Mouse (Mus musculus) liver, embryonic 12.5 days (tissue): ENCODE measurements at regions not wholly inside any gene's neighbourhood (a gene's known extent, or its start where the extent isn't known, plus 50 kb on each side); places are given as distances from the start of the nearest gene placed in this dataset.

Experiments
- ATAC-seq: fragments of 200-750 bp; cut with Nextera tagmentation; 2 replicates; pipeline ENCODE4 v1.8.0; 2017; ENCODE audit warnings: moderate number of reproducible peaks, mild to moderate bottlenecking, moderate library complexity
- H3K27ac ChIP-seq: fragments of 300-500 bp; sonication (generic); 2 replicates; pipeline ENCODE4 v1.5.1; 2016; ENCODE audit warnings: mild to moderate bottlenecking
- H3K27me3 ChIP-seq: fragments of 300-500 bp; sonication (generic); replicated peaks from 2 replicates; pipeline ENCODE4 v1.6.1; 2016; ENCODE audit warnings: mild to moderate bottlenecking, moderate library complexity
- H3K36me3 ChIP-seq: fragments of 300-500 bp; sonication (generic); 2 replicates; pipeline ENCODE4 v1.6.1; 2016; ENCODE audit warnings: mild to moderate bottlenecking, moderate library complexity
- H3K4me1 ChIP-seq: fragments of 300-500 bp; sonication (generic); 2 replicates; pipeline ENCODE4 v1.6.1; 2016
- H3K4me2 ChIP-seq: fragments of 300-500 bp; sonication (generic); 2 replicates; pipeline ENCODE4 v1.6.1; 2016; ENCODE audit warnings: mild to moderate bottlenecking, moderate library complexity
- H3K4me3 ChIP-seq: fragments of 300-500 bp; sonication (generic); 2 replicates; pipeline ENCODE4 v1.5.1; 2016; ENCODE audit warnings: mild to moderate bottlenecking, moderate library complexity
- H3K9ac ChIP-seq: fragments of 300-500 bp; sonication (generic); 2 replicates; pipeline ENCODE4 v1.6.1; 2016; ENCODE audit warnings: mild to moderate bottlenecking, moderate library complexity
- H3K9me3 ChIP-seq: fragments of 300-500 bp; sonication (generic); replicated peaks from 2 replicates; pipeline ENCODE4 v1.6.1; 2016; ENCODE audit warnings: mild to moderate bottlenecking, moderate library complexity
- WGBS: fragments of 180-500 bp; shearing (Covaris S2); methylation state at CpG from one replicate; pipeline ENCODE4 v1.1.7; 2016; ENCODE audit not compliant: insufficient replicate concordance; 5-methylcytosine and 5-hydroxymethylcytosine counted together

- WGBS = 16% methylated on average over 1 of the region's 1 CpGs
- Histone ChIP-seq H3K9ac (no peak overlapping the region), H3K9me3 (no peaks in the 10 kb centered on the region), H3K27me3 (0 out of 2 replicates have a peak, but pooled peaks cover 4% of the 10 kb centered on the region), H3K4me1 (0 out of 2 replicates have a peak, but pooled peaks cover 3% of the 10 kb centered on the region), H3K4me3 (no peak overlapping the region), H3K36me3 (no peaks in the 10 kb centered on the region), H3K27ac (no peak overlapping the region), H3K4me2 (no peak overlapping the region)
- no peak for ATAC-seq
These were observed 251.8 kb upstream of the Arid1b start for GRCm38 (mm10) chr17:4742314-4742713.

GRCm38 (mm10) chr17:4762956-4763355 is 231.2 kb upstream of the Arid1b start:
- Histone ChIP-seq H3K27me3 (no peaks in the 10 kb centered on the region), H3K9me3 (no peaks in the 10 kb centered on the region), H3K4me3 (no peak overlapping the region), H3K27ac (no peak overlapping the region), H3K9ac (no peak overlapping the region), H3K36me3 (no peaks in the 10 kb centered on the region), H3K4me2 (no peak overlapping the region), H3K4me1 (no peaks in the 10 kb centered on the region)
- no peak for ATAC-seq
- 78% methylated on average over 6 of the region's 6 CpGs for WGBS

- H3K9me3 ChIP-seq = no peaks in the 10 kb centered on the region
- no peaks in the 10 kb centered on the region for H3K36me3 ChIP-seq
- H3K9ac ChIP-seq = no peak overlapping the region
- 76% methylated on average over 5 of the region's 5 CpGs for WGBS
- no peak overlapping the region for H3K4me2 ChIP-seq
- ATAC-seq = no peak
- no peaks in the 10 kb centered on the region for H3K27me3 ChIP-seq
- no peaks in the 10 kb centered on the region for H3K4me1 ChIP-seq
- H3K27ac ChIP-seq = no peak overlapping the region
- H3K4me3 ChIP-seq = no peak overlapping the region
These were observed 228.4 kb upstream of the Arid1b start for GRCm38 (mm10) chr17:4765723-4766122.

- Histone ChIP-seq H3K9me3 (no peaks in the 10 kb centered on the region), H3K27me3 (no peaks in the 10 kb centered on the region), H3K4me1 (no peaks in the 10 kb centered on the region), H3K27ac (no peak overlapping the region), H3K9ac (no peak overlapping the region), H3K36me3 (no peaks in the 10 kb centered on the region), H3K4me3 (no peak overlapping the region), H3K4me2 (no peak overlapping the region)
- no peak for ATAC-seq
- 72% methylated on average over 5 of the region's 5 CpGs for WGBS
These were observed 226.1 kb upstream of the Arid1b start for GRCm38 (mm10) chr17:4767947-4768522.

- Histone ChIP-seq H3K4me3 (no peak overlapping the region), H3K4me1 (no peaks in the 10 kb centered on the region), H3K9me3 (no peaks in the 10 kb centered on the region), H3K27ac (no peak overlapping the region), H3K36me3 (no peaks in the 10 kb centered on the region), H3K9ac (no peak overlapping the region), H3K4me2 (no peak overlapping the region), H3K27me3 (no peaks in the 10 kb centered on the region)
- ATAC-seq = no peak
- WGBS = 72% methylated on average over 4 of the region's 4 CpGs
These were observed 224.8 kb upstream of the Arid1b start for GRCm38 (mm10) chr17:4769284-4769683.

GRCm38 (mm10) chr17:4770052-4770451 is 224.1 kb upstream of the Arid1b start:
- 56% methylated on average over 3 of the region's 3 CpGs for WGBS
- Histone ChIP-seq H3K9ac (no peak overlapping the region), H3K36me3 (no peaks in the 10 kb centered on the region), H3K4me1 (no peaks in the 10 kb centered on the region), H3K27me3 (no peaks in the 10 kb centered on the region), H3K4me2 (no peak overlapping the region), H3K27ac (no peak overlapping the region), H3K4me3 (no peak overlapping the region), H3K9me3 (no peaks in the 10 kb centered on the region)
- no peak for ATAC-seq

- Histone ChIP-seq H3K4me1 (no peaks in the 10 kb centered on the region), H3K27me3 (no peaks in the 10 kb centered on the region), H3K36me3 (no peaks in the 10 kb centered on the region), H3K27ac (no peak overlapping the region), H3K4me3 (no peak overlapping the region), H3K4me2 (no peak overlapping the region), H3K9ac (no peak overlapping the region), H3K9me3 (no peaks in the 10 kb centered on the region)
- no peak for ATAC-seq
- 5% methylated on average over 14 of the region's 14 CpGs for WGBS
These were observed 216.0 kb upstream of the Arid1b start for GRCm38 (mm10) chr17:4778161-4778560.

GRCm38 (mm10) chr17:4779017-4779416 is 215.1 kb upstream of the Arid1b start:
- no peaks in the 10 kb centered on the region for H3K36me3 ChIP-seq
- no peaks in the 10 kb centered on the region for H3K4me1 ChIP-seq
- no peak overlapping the region for H3K4me3 ChIP-seq
- H3K27ac ChIP-seq = no peak overlapping the region
- H3K27me3 ChIP-seq = no peaks in the 10 kb centered on the region
- no peak overlapping the region for H3K9ac ChIP-seq
- no peaks in the 10 kb centered on the region for H3K9me3 ChIP-seq
- 81% methylated on average over 10 of the region's 10 CpGs for WGBS
- no peak for ATAC-seq
- no peak overlapping the region for H3K4me2 ChIP-seq

GRCm38 (mm10) chr17:4781586-4781985 is 212.5 kb upstream of the Arid1b start:
- no peak overlapping the region for H3K27ac ChIP-seq
- no peak overlapping the region for H3K4me2 ChIP-seq
- H3K36me3 ChIP-seq = no peaks in the 10 kb centered on the region
- 64% methylated on average over 3 of the region's 3 CpGs for WGBS
- H3K27me3 ChIP-seq = no peaks in the 10 kb centered on the region
- H3K9ac ChIP-seq = no peak overlapping the region
- H3K4me1 ChIP-seq = no peaks in the 10 kb centered on the region
- no peak overlapping the region for H3K4me3 ChIP-seq
- H3K9me3 ChIP-seq = no peaks in the 10 kb centered on the region
- ATAC-seq = no peak

GRCm38 (mm10) chr17:4784296-4784695 is 209.8 kb upstream of the Arid1b start:
- Histone ChIP-seq H3K4me3 (no peak overlapping the region), H3K36me3 (no peaks in the 10 kb centered on the region), H3K4me2 (no peak overlapping the region), H3K9ac (no peak overlapping the region), H3K27me3 (no peaks in the 10 kb centered on the region), H3K9me3 (no peaks in the 10 kb centered on the region), H3K4me1 (no peaks in the 10 kb centered on the region), H3K27ac (no peak overlapping the region)
- no peak for ATAC-seq
- 59% methylated on average over 5 of the region's 5 CpGs for WGBS

GRCm38 (mm10) chr17:4785281-4785839 is 208.8 kb upstream of the Arid1b start:
- Histone ChIP-seq H3K27ac (no peak overlapping the region), H3K36me3 (no peaks in the 10 kb centered on the region), H3K27me3 (no peaks in the 10 kb centered on the region), H3K4me1 (no peaks in the 10 kb centered on the region), H3K4me3 (no peak overlapping the region), H3K4me2 (no peak overlapping the region), H3K9me3 (no peaks in the 10 kb centered on the region), H3K9ac (no peak overlapping the region)
- no peak for ATAC-seq
- WGBS = 46% methylated on average over 6 of the region's 6 CpGs

- Histone ChIP-seq H3K27me3 (no peaks in the 10 kb centered on the region), H3K9ac (no peak overlapping the region), H3K4me1 (no peaks in the 10 kb centered on the region), H3K36me3 (no peaks in the 10 kb centered on the region), H3K9me3 (no peaks in the 10 kb centered on the region), H3K4me3 (no peak overlapping the region), H3K4me2 (no peak overlapping the region), H3K27ac (no peak overlapping the region)
- no peak for ATAC-seq
These were observed 207.6 kb upstream of the Arid1b start for GRCm38 (mm10) chr17:4786524-4786923.

- no peak for ATAC-seq
- H3K4me3 ChIP-seq = no peak overlapping the region
- H3K4me2 ChIP-seq = no peak overlapping the region
- no peak overlapping the region for H3K27ac ChIP-seq
- H3K27me3 ChIP-seq = no peaks in the 10 kb centered on the region
- H3K4me1 ChIP-seq = no peaks in the 10 kb centered on the region
- H3K9ac ChIP-seq = no peak overlapping the region
- no peaks in the 10 kb centered on the region for H3K36me3 ChIP-seq
- 52% methylated on average over 10 of the region's 10 CpGs for WGBS
- H3K9me3 ChIP-seq = no peaks in the 10 kb centered on the region
These were observed 202.3 kb upstream of the Arid1b start for GRCm38 (mm10) chr17:4791873-4792272.
